Mouse (Mus musculus) lung, postnatal 14 days (tissue): ENCODE data around the gene Atad2b.
"Not testable (repeated sequence)": the region's sequence is repeated elsewhere in the genome, so short reads cannot be mapped to it uniquely, and the experiment has no call there.

Experiments
- DNase-seq: peaks from one replicate; pipeline ENCODE4 v3.0.0; 2021

Gene Atad2b

DNA sequence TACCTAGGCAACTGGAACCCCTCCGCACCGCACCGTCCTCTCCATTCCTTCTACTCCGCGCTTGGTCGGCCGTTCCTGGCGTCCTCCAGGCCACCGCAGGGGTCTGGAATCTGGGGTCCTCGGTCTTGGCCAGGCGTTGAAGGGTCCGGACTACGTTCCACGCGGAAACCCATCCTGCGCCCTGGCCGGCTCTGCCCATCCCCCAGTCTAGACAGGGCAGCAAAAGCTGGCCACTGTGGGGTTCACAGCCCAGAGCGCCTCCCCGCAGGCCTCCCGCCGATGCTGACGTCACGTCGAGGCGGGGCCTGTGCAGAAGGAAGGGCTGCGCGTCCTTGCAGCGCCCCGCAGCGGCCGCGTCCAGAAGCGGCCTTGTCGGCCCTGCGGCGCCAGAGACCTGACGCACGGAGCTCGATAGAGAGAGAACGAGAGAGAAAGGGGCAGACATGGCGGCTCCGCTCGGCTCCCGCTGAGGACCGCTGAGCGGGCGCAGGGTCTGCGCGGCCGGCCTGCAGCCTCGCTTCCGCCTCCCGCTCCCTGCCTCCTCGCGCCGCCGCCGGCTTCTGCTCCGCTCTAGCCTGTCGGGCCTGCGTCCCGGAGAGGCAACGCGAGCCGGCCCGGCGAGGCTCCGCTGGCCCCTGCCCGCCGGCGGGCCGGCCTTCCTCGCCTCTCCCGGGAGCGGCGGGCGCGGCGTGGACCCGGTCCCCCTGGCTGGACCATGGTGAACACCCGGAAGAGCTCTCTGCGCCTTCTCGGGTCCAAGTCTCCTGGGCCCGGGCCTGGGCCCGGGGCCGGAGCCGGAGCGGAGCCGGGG, at the start of gene Atad2b:
Gene Atad2b, plus strand, starts transcription at position 360 of the 811 bp plus-strand sequence.
- DNase-seq, result peak; percentile 99

DNA sequence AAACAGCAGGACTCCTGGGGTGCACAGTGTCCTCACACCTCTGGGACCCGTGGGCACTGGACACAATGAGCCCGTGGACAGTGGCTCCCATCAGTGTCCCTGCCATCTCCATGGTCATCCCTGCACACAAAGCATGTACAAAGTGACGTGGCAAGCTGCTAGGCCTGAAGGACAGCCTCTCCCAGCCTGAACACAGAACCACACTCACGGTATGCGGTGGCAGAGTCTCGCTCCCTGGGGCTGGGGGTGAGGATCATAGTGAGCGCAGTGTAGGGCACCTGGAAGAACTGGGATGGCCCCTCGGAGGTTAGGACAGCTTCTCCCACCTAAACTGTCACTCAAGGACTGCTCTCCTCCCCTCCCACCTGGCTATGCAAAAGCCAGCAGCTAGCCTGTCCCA, 48.2 kb upstream of the Atad2b start:
- DNase-seq, result no peak

DNA sequence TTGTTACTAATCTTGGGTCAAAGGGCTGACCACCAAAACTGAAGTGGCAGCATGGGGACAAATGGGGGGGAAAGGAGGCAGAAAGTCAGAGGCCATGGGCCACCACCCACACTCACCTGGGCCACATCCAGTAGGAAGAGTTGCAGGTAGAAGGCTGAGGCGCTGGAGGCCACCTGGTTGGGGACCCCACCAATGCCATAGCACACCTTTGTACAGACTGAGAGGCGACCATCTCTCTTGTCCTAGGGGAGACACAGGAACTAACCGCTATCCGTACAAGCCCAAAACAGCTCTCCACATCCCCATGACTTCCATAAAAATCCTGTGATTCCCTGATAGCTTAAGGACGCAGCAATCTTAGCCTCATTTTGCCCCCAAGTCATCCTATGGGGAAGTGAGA, 45.9 kb upstream of the Atad2b start:
- DNase-seq, result no peak

DNA sequence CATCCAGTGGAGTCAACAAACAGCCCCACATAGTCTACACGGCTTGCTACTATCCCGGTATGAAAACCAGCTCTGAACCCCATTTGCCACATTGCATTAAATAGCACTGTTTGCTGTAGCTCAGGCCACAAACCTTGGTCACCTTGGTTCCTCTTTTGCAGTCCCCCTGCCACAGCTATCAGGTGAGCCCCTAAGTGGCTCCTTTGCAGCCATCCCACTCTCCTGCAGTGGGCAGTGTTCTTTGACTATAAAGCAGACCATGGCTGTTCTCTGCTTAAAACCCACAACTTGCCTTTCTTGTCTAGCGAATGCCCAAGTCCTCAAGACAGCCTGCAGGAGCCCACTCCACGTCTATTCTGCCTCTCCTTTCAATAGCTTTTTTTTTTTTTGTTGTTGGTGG, 44.9 kb upstream of the Atad2b start:
- no peak for DNase-seq

DNA sequence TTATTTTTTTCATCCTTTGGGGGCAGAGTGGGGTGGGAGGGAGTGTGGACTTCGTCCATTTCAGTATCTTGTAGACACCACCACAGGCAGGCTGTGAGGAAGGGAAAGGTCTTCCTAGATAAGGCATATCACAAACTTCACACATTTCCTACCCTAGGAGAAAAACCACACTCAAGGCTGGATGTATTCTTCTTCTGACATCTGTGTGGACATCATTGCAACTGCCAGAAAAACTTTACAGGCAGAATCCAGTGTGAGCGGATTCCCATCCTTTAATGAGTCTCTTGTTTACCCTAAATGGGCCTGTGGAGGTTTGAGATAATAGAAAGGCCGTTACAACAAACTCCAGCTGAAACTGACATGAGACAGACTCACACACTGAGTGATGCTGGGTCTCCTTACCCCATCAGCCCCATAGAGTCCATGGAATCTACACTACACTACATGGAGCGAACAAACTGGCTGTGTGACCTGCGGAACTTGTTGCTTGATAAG, 44.1 kb upstream of the Atad2b start:
- no peak for DNase-seq

DNA sequence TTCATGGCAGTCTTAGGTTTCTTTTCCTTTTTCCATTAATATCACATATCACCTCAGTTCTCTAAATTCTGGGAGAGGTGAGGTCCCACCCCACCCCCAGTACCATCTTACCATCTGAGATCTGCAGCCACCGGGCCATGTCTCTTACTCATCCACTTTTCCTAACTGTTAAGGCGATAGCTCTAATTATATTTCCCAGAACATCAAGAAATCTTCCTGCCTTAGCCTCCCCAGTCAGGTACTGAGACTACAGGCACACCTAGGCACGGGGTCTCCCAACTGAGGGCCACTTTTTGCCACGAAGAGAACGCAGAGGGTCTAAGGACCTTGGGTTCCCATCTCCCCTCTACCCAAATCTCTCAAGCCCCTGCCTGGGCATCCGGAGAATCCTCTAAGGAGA, 43.6 kb upstream of the Atad2b start:
- no peak for DNase-seq

DNA sequence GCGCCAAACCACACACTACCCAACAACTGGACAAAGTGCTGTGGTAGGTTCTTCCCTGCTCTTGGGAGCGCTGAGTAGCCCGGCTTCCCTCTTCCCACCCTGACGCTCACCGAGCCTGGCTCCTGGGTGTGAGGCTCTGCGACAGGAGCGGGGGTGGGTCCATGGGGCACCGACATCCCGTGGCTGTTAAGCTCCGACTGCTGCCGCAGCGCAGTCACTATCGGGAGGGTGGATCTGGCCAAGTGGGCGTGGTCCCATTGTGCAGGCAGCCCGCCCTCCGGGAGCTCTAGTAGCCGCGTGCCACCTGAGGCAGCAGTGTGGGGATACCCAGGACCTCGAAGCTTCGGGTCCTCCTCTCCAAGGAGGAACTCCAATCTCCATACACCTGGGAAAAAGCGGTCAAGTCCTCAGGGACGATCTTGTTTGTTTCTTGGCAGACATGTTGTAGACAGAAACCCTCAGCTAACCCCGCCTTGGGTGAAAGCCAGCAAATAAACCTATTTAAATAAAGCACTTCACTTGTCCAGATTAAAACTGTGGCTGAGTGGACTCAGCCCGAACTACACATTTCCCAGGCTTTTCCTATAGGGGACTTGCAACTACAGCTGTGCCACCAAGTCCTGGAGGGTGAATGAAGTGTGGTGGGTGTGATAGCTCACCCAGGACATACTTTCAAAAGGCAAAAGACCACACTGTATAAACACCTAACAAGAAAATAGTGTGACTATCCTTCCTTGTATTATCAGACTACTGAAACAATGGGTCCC, 42.8 kb upstream of the Atad2b start, which contains the start of gene Mfsd2b:
Gene Mfsd2b, minus strand, starts transcription at position 199 of the 767 bp plus-strand sequence.
- peak; percentile 79 for DNase-seq

DNA sequence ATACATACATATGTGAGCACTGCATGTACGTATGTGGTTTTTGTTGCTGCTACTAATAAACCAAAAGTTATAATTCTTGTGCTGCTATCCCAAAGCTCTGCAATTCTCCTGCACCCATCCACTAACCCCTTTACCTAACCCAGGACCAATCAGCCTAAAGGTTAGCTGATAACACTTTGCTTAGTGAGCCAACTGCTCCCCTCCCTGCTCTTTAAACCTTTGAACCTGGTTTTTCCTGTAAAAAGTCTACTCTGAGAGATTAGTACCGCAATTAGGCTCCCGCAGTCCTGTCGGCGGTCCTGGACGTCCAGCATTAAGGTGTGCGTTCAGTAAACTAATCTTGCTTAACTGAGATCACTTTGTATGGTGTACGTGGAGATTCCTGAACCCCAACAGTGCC, 41.5 kb upstream of the Atad2b start:
- no peak for DNase-seq

DNA sequence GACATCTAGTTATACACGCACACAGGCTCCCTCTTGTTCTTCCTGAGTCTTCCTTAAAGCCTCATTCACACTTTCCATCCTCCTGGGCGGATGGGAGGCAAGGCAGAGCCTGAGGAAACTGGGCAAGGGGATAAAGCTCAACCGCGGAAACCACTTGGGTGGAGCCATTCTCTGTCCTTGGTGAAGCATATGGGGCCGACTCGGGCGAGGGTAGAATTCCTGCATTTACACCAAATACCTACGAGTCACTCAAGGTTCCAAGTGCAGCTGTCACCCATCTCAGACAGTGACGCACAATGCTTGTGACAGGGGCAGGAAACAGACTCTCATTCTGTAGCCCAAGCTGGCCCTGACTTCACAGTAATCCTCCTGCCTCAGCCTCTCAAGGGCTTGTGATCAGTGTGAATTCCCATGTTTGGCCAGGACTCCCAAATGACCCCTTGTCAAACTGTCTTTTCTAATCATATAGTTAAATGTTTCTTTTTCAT, 38.8 kb upstream of the Atad2b start:
- no peak for DNase-seq

DNA sequence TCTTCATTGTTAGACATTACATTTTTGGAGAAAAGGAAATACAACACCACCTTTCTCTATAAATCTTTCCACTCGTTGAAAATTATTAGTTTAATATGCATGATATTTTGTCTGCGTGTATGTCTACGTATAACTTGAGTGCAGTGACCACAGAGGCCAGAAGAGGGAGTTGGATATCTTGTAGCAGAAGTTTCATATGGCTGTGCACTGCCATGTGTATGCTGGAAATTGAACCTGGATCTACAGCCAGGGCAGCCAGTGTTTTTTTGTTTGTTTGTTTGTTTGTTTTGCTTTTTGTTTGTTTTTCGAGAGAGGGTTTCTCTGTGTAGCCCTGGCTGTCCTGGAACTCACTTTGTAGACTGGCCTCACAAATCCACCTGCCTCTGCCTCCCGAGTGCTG, 38.1 kb upstream of the Atad2b start:
- DNase-seq, result no peak

DNA sequence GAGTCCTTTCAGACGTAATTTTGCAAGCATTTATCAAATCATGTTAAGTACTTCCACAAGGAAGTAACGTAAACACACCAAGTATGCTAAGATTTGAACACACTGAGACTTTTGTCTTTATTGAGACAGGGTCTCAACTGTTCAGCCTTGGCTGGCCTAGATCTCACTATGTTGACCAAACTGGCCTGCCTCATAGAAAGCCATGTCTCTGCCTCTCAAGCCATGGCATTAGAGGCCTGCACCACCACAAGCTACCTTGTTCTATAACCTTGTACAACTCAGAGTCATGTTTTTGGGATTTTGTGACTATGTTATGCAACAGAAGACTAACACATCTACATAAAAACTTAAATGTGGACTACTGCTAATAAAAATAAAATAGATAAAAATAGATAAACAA, 35.1 kb upstream of the Atad2b start:
- no peak for DNase-seq

DNA sequence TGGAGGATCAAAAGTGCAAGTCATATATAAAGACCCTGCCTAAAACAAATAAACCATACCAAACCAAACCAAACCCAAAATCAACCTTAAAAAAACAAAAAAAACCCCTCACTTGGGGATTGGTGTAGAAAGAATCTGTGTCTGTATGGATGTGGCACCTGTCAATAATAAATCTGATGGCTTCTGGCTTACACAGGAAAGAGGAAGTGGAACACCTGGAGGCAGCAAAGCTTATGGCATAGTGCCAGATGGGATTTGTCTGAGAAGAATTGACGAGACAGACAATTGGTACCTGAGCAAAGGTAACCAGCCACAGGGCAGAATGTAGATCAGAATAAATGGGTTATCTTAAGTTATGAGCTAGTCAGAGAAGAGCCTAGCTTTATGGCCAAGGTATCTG, 32.1 kb upstream of the Atad2b start:
- no peak for DNase-seq

DNA sequence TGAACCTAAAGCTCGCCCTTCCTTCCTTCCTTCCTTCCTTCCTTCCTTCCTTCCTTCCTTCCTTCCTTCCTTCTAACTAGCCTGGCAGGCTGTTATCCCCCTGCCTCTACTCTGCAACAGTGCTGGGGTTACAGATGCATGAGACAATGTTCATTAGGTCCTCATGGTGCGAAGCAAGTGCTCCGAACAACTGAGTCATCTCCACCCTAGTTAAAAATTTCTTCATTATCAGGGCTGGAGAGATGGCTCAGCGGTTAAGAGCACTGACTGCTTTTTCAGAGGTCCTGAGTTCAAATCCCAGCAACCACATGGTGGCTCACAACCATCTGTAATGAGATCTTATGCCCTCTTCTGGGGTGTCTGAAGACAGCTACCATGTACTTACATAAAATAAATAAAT, 30.6 kb upstream of the Atad2b start:
- not testable (repeated sequence) for DNase-seq

DNA sequence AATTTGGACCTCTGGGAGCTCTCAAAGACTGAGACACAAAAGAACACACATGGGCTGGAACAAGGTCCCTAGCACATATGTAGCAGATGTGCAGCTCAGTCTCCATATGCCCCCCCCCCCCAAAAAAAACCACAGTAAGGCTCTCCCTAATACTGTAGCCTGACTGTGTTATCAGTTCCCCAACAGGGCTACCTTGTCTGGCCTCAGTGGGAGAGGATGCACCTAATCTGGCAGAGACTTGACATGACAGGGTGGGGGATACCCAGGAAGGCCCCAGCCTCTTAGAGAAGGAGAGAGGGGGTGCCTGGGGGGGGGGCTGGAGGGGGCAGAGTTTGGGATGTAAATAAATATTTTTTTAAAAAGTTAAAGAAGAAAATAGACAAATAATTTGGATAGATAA, 28.4 kb upstream of the Atad2b start:
- DNase-seq, result no peak

DNA sequence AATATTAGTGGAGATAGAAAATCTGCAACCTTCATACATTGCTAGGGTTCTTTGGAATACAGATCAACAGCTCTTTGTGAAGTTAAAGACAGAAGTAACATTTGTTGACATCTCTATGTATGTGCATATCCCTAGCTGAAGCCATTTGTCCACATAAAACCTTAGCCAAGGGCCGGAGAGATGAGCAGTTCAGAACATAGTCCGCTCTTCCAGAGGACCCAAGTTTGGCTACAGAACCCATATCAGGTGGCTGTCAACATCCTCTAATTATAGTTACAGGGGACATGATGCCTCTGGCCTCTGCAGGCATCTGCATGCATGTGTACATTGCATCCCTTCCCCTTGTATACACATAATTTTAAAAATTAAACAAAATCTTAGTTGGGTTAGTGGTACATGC, 27.9 kb upstream of the Atad2b start:
- DNase-seq, result no peak

DNA sequence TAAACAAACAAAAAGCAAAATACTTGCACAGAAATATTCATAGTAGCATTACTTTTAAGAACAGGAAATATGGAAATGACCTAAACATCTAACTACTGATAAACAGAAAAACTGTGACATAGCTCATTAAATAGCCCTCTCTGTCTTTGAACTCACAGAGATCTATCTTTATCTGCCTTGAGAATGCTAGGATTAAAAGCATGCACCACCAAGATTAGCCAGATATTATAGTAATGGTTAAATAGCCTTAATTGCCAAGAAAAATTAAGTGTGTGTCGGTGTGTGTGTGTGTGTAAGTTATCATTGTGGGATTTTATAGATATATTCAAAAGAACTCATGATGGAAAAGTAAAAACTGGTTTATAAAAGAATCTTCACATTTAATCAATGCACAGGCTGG, 27.3 kb upstream of the Atad2b start:
- no peak for DNase-seq

DNA sequence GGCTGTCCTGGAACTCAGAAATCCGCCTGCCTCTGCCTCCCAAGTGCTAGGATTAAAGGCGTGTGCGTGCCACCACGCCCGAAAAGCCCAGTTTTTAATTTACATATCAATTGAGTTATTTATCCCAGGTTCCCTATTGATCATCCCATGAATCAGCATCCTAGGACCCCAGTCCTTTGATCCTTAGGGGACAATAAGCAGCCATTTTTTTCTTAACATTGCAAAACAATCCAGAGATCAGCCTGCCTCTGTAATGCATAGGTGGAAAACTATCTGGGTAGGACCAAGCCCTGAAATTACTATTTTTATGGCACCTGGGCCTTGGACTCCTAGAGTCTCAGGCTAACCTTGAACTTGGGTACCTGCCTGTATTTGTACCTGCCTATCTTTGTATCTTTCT, 19.1 kb upstream of the Atad2b start:
- no peak for DNase-seq

DNA sequence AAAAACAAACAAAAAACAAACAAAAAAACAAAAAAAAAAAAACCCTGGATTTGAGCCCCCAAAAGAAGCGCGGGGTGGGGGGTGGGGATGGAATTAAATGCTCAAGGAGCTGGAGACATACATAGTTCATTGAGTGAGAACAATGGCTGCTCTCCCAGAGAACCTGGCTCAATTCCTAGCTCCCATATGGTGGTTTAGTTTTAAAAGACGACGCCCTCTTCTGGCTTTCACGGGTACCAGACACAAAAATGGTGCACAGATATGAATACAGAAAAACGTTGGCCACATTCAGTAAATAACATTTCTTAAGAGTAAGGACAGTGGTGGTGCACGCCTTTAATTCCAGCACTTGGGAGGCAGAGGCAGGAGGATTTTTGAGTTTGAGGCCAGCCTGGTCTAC, 11.2 kb upstream of the Atad2b start:
- DNase-seq, result no peak

DNA sequence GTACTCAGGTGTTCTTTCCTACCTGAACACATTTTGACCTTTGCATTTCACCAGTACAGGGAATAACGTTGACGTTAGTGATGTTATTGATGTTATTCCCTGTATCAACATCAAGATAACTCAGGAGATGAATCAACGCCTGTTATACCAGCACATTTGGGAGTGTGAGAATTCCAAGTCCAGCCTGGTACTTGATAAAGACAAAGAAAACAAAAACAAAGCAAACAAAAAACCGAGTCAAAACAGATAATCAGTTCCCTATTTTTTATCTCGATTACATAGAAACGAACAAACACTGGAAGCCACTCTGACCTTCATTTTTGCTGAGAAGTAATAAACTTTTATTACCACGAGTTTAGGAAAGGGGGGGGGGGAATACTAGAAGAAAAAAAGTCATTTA, 10.7 kb upstream of the Atad2b start:
- no peak for DNase-seq

DNA sequence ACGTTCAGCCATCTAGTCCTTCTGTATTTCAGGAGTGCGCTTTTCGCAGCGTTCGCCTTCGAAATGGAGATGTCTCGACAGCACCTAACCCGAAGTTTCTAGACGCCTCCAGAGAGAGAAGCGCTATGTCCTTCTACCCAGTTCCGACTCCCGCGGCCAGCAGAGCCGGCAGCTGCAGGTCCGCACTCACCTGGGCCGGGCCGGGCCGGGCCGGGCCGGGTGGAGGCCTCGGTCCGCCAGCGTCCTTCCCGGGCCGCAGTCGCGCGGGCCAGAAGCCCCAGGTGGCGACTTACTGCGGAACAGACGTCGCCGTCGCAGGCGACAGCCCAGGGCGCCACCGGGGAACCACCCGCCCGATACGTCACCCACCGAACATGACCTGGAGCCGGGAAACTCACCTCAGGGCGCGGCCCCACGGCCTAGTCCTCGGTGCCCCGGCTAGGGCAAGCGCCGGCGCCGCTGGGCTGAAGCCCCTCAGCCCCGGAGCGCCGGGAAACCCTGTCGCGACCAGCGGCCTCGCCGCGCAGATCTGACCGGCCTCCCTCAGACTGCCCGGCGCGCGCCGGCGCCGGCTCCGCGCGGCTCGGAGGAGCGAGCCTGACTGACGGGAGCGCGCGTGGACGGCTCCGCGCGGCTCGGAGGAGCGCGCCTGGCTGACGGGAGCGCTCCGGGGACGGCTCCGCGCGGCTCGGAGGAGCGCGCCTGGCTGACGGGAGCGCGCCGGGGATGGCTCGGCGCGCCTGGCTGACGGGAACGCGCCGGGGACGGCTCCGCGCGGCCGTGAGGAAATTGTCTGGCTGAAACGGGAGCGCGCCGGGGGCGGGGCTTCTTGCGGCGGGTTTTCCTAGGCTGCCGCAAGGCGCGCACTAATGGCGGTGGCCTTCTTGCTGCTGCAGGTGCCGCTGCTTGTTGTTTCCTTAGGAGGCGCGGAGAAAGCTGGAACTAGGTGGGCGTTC, 9.9 kb upstream of the Atad2b start, which contains the start of gene Ubxn2a:
Gene Ubxn2a, minus strand, starts transcription at position 755 of the 956 bp plus-strand sequence.
- DNase-seq, result peak; percentile 95

DNA sequence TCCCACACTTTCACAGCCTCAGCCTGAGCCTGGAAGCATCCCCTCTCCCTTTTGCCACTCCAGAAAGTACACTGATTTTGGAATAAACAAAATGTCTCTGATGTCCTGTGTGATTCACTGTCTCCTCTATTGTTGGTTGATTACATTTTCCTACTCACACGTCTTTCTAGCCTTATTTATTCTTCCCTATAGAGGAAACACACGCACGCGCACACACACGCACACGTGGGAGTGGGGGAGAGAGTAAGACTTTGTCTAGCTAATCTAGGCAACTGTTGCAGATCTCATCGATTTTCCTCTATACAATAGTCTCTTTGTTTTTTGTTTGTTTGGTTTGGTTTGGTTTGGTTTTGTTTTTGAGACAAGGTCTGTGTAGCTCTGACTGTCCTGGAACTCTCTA, 8.8 kb upstream of the Atad2b start:
- no peak for DNase-seq

DNA sequence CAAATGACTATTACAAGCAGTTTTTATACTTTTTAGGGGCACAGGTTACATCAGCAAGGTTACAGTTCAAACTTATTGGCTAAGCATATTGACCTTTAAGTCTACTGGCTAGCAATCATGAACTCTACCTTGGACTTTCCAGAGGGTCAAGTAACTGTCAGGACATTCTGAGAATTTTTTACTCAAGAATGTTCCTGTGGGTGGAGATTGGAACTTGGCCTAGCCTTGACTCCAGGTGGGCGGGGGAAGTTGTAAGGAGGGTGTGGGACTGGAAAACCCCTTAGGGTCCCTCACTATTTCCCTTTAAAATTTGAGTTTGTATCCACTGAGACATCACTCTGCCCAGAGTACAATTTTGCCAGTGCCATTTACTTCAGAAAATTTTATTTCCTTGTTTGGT, 6.7 kb upstream of the Atad2b start:
- not testable (repeated sequence) for DNase-seq

DNA sequence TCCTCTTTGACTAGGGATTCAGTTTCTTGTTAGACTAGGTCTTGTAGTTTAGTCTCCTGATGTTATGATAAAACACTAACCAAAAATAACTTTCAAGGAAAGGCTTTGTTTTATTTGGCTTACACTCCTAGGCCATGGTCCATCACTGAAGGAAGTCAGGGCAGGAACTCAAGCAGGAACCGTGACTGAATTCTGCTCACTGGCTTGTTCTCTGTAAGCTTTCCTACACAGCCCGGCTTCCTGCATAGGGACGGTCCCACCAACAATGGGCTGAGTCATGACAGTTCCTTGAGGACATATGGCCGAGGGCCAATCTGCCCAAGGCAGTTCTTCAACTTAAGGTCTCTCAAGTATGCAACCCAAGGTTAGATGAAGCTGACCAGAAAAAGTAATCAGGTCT, 5.4 kb upstream of the Atad2b start:
- DNase-seq, result no peak
